Mouse (Mus musculus) lung, postnatal 0 days (tissue): ENCODE measurements around the gene Slc30a5.

Experiments used
- CTCF ChIP-seq: IDR thresholded peaks from 2 replicates; pipeline ENCODE4 v1.5.1; 2016; ENCODE audit warnings: antibody characterized with exemption, mild to moderate bottlenecking
- EP300 ChIP-seq: IDR thresholded peaks from 2 replicates; pipeline ENCODE4 v1.6.1; 2016; ENCODE audit warnings: antibody characterized with exemption, mild to moderate bottlenecking, control low read depth

- peak; percentile 56 for TF ChIP-seq CTCF
- TF ChIP-seq EP300: no peak
These were observed 10.7 kb upstream of the Slc30a5 start for GRCm38 (mm10) chr13:100843944-100844343.
